Mouse (Mus musculus): ENCODE measurements around the gene Usp3. TPM values are rescaled to one million over a fixed set of nuclear protein-coding genes. Genes with fewer than 3 reads are reported as not detected.

Gene Usp3
- polyA plus RNA-seq, 1 experiment, result 15.2 TPM

DNA sequence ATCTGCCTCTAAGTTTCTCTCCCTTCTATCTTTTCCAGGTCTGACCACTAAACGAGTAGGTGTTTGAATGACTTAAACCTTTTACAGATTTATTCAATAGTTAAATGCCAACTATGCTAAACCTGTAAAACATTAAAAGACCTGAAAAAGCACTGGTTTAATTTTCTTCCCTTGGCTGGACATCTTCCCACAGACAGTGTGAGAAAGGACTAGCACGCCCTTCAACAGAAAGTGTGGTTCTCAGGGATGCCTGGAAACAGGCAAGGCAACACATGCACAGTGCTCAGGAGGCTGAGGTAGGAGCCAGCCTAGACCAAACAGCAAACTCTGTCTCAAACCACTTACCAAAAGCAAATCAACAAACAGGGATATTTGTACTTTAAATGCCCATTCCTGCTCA, 31.4 kb downstream of the Usp3 start:
- DNase-seq (ENCODE audit: low read depth in 1 of 2, low spot score in 2 of 2), result no peak
- 90% methylated on average over 2 of the region's 2 CpGs for WGBS
- Histone ChIP-seq H3K36me3 (ENCODE audit: control insufficient read depth, insufficient read depth, low read length) (peaks cover 2% of the 10 kb centered on the region; the same call in 1 of the 2 replicates), H3K27ac (ENCODE audit: insufficient read depth, low read length) (no peak overlapping the region), H3K4me3 (ENCODE audit: extremely low read depth, insufficient read depth, insufficient read length) (no peak overlapping the region), H3K27me3 (ENCODE audit: control insufficient read depth, insufficient read depth, low read length) (no peaks in the 10 kb centered on the region), H3K4me1 (ENCODE audit: control insufficient read depth, insufficient read depth, insufficient read length) (peaks cover 4% of the 10 kb centered on the region; the same call in 1 of the 2 replicates)
- TF ChIP-seq POLR2A (IDR thresholded peaks at IDR 0.05; ENCODE audit: low read depth, low read length), result no peak
- TF ChIP-seq CTCF (IDR thresholded peaks at IDR 0.05; ENCODE audit: extremely low read depth, insufficient read depth, insufficient read length, insufficient replicate concordance), result no peak

DNA sequence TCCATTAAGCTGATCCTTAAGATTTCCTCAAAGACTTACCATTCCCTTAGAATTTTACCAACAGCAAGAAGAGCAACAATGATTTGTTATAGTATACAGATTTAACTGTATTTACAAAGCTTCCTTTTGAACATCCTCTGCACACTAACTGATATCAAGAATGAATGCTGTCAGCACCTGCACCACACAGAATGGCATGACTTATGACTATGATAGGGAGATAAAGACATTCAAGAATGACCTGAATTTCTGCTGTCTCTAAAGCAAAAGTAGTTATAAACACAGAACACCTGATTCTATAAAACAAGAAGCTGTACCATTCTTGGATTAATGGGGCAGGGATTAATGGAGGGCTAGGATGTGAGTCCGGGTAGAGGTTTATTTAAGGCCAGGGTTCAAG, 32.2 kb downstream of the Usp3 start:
- peaks cover 2% of the 10 kb centered on the region; the same call in 1 of the 2 replicates for H3K4me1 ChIP-seq (ENCODE audit: control insufficient read depth, insufficient read depth, insufficient read length)
- no peak for TF ChIP-seq CTCF (IDR thresholded peaks at IDR 0.05; ENCODE audit: extremely low read depth, insufficient read depth, insufficient read length, insufficient replicate concordance)
- TF ChIP-seq POLR2A (IDR thresholded peaks at IDR 0.05; ENCODE audit: low read depth, low read length), result no peak
- no peaks in the 10 kb centered on the region for H3K27me3 ChIP-seq (ENCODE audit: control insufficient read depth, insufficient read depth, low read length)
- H3K4me3 ChIP-seq (ENCODE audit: extremely low read depth, insufficient read depth, insufficient read length), result no peak overlapping the region
- DNase-seq (ENCODE audit: low read depth in 1 of 2, low spot score in 2 of 2), result no peak
- H3K36me3 ChIP-seq (ENCODE audit: control insufficient read depth, insufficient read depth, low read length), result peaks cover 2% of the 10 kb centered on the region; the same call in 1 of the 2 replicates
- no peak overlapping the region for H3K27ac ChIP-seq (ENCODE audit: insufficient read depth, low read length)
- 87% methylated on average over 1 of the region's 1 CpGs for WGBS

DNA sequence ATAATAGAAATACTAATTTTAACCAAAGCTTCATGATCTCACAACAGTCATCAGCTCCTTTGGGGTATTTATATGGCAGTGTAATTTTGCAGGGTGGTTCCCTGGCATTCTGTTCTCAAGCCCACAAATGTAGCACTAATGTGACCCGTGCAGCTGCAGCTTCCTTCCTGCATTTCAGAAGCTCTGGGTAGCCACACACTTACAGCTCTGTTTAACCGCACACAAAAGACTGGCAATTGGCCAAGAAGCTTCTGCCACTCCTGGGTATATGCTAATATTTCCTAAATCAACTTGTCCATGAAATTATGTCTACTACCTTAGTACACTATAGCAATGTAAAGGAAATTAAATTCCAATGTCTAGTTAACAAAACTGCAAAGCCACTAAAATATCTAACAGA, 32.6 kb downstream of the Usp3 start:
- H3K4me3 ChIP-seq (ENCODE audit: extremely low read depth, insufficient read depth, insufficient read length), result no peak overlapping the region
- H3K27ac ChIP-seq (ENCODE audit: insufficient read depth, low read length), result no peak overlapping the region
- no peak for TF ChIP-seq CTCF (IDR thresholded peaks at IDR 0.05; ENCODE audit: extremely low read depth, insufficient read depth, insufficient read length, insufficient replicate concordance)
- no peak for TF ChIP-seq POLR2A (IDR thresholded peaks at IDR 0.05; ENCODE audit: low read depth, low read length)
- WGBS, result 5% methylated on average over 2 of the region's 2 CpGs
- peaks cover 2% of the 10 kb centered on the region; the same call in 1 of the 2 replicates for H3K4me1 ChIP-seq (ENCODE audit: control insufficient read depth, insufficient read depth, insufficient read length)
- H3K36me3 ChIP-seq (ENCODE audit: control insufficient read depth, insufficient read depth, low read length), result peaks cover 2% of the 10 kb centered on the region; the same call in 1 of the 2 replicates
- H3K27me3 ChIP-seq (ENCODE audit: control insufficient read depth, insufficient read depth, low read length), result no peaks in the 10 kb centered on the region
- peak in 1 of 2 experiments; percentile 28 for DNase-seq (ENCODE audit: low read depth in 1 of 2, low spot score in 2 of 2)

DNA sequence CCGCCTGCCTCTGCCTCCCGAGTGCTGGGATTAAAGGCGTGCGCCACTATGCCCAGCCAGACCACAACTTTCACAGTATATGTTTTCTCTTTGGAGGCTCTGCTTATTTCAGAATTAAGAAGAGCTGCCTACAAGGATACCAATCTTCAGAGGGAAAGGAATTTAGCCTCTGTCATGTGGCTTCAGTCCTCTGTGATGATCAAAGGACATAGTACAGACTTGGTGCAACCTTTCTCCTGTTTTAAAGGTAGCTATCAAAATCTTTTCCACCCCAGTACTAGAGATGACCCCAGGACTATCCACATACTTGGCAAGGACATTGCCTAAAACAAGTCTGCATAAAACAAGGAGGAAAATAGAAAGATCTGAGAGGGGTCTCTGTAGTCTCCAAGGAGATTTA, 34.0 kb downstream of the Usp3 start:
- no peak overlapping the region for H3K27ac ChIP-seq (ENCODE audit: insufficient read depth, low read length)

DNA sequence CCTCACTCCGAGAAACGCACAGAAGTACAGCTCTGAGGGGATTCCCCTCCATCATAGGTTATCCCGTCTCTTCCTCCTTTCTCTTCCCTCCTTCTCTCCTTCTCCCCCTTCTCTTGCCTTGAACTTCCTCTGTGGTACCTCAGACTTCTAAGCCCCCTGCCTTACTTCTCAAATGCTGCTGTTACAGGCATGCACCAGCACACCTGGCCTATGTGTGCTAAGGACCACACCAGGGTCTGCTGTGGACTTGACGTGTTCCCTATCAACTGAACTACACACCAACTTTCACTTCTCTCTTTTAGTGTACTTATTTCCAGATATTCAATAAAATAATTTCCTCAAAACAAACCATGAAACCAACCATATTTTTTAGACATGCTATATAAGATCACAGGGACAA, 50.2 kb downstream of the Usp3 start:
- TF ChIP-seq POLR2A (IDR thresholded peaks at IDR 0.05; ENCODE audit: low read depth, low read length), result no peak
- no peak for TF ChIP-seq CTCF (IDR thresholded peaks at IDR 0.05; ENCODE audit: extremely low read depth, insufficient read depth, insufficient read length, insufficient replicate concordance)
- H3K27ac ChIP-seq (ENCODE audit: insufficient read depth, low read length), result no peak overlapping the region
- 61% methylated on average over 4 of the region's 4 CpGs for WGBS
- peaks cover 42% of the 10 kb centered on the region for H3K36me3 ChIP-seq (ENCODE audit: control insufficient read depth, insufficient read depth, low read length)
- DNase-seq (ENCODE audit: low read depth in 1 of 2, low spot score in 2 of 2), result no peak
- no peak overlapping the region for H3K4me3 ChIP-seq (ENCODE audit: extremely low read depth, insufficient read depth, insufficient read length)
- H3K27me3 ChIP-seq (ENCODE audit: control insufficient read depth, insufficient read depth, low read length), result no peaks in the 10 kb centered on the region
- H3K4me1 ChIP-seq (ENCODE audit: control insufficient read depth, insufficient read depth, insufficient read length), result no peaks in the 10 kb centered on the region; the same call in 1 of the 2 replicates

More for the DNA sequence above, 34.0 kb downstream of the Usp3 start:
- peaks cover 2% of the 10 kb centered on the region; the same call in 1 of the 2 replicates for H3K36me3 ChIP-seq (ENCODE audit: control insufficient read depth, insufficient read depth, low read length)
- TF ChIP-seq POLR2A (IDR thresholded peaks at IDR 0.05; ENCODE audit: low read depth, low read length), result no peak
- no peak for TF ChIP-seq CTCF (IDR thresholded peaks at IDR 0.05; ENCODE audit: extremely low read depth, insufficient read depth, insufficient read length, insufficient replicate concordance)
- no peak overlapping the region for H3K4me3 ChIP-seq (ENCODE audit: extremely low read depth, insufficient read depth, insufficient read length)
- no peaks in the 10 kb centered on the region for H3K27me3 ChIP-seq (ENCODE audit: control insufficient read depth, insufficient read depth, low read length)
- H3K4me1 ChIP-seq (ENCODE audit: control insufficient read depth, insufficient read depth, insufficient read length), result peaks cover 2% of the 10 kb centered on the region; the same call in 1 of the 2 replicates
- no peak for DNase-seq (ENCODE audit: low read depth in 1 of 2, low spot score in 2 of 2)
- 92% methylated on average over 4 of the region's 4 CpGs for WGBS

DNA sequence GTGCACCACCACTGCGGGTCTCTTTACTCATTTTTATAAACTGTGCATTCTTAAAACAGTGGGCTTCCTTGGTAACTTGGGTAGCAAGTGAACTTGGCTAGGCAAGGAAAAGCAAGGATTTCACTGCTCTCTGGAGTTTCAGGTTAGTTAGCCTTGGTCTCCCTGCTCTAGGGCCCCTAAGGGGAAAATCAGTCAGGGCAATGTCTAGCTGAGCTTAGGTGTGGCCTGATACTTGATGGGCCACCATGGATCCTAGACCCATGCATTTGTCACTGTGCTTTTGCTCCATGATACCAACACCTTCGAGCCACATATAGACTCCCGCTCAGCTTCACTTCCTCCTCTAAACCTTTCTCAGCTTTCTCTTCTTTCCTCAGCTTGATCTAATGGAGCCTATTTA, 71.3 kb downstream of the Usp3 start:
- peaks cover 38% of the 10 kb centered on the region for H3K36me3 ChIP-seq (ENCODE audit: control insufficient read depth, insufficient read depth, low read length)
- H3K27me3 ChIP-seq (ENCODE audit: control insufficient read depth, insufficient read depth, low read length), result no peaks in the 10 kb centered on the region
- 90% methylated on average over 3 of the region's 3 CpGs for WGBS
- DNase-seq (ENCODE audit: low read depth in 1 of 2, low spot score in 2 of 2), result no peak
- no peak overlapping the region for H3K4me3 ChIP-seq (ENCODE audit: extremely low read depth, insufficient read depth, insufficient read length)
- TF ChIP-seq POLR2A (IDR thresholded peaks at IDR 0.05; ENCODE audit: low read depth, low read length) (no peak), CTCF (IDR thresholded peaks at IDR 0.05; ENCODE audit: extremely low read depth, insufficient read depth, insufficient read length, insufficient replicate concordance) (no peak)
- no peaks in the 10 kb centered on the region for H3K4me1 ChIP-seq (ENCODE audit: control insufficient read depth, insufficient read depth, insufficient read length)
- no peak overlapping the region for H3K27ac ChIP-seq (ENCODE audit: insufficient read depth, low read length)

DNA sequence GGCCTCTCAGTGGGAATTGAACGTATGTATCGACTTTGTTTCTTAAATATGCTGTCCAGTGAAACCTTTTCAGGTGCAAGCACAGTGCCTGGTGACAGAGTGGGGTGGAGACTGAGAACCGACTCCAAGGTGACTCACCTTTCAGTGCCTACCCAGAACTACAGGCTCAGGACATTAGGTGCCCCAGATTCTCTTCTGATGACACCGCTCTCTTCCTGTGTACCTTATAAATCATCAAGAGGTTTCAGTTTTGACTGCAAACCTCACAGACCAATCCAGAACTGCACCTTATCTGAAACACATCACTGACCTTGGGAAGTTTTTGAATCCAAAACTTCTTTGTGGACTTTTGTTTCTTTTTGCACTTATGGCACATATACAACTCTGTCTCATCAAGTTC, 72.6 kb downstream of the Usp3 start:
- no peak for DNase-seq (ENCODE audit: low read depth in 1 of 2, low spot score in 2 of 2)
- Histone ChIP-seq H3K27me3 (ENCODE audit: control insufficient read depth, insufficient read depth, low read length) (no peaks in the 10 kb centered on the region), H3K4me1 (ENCODE audit: control insufficient read depth, insufficient read depth, insufficient read length) (no peaks in the 10 kb centered on the region), H3K36me3 (ENCODE audit: control insufficient read depth, insufficient read depth, low read length) (peaks cover 34% of the 10 kb centered on the region), H3K4me3 (ENCODE audit: extremely low read depth, insufficient read depth, insufficient read length) (no peak overlapping the region), H3K27ac (ENCODE audit: insufficient read depth, low read length) (no peak overlapping the region)
- 95% methylated on average over 4 of the region's 4 CpGs for WGBS
- TF ChIP-seq POLR2A (IDR thresholded peaks at IDR 0.05; ENCODE audit: low read depth, low read length) (no peak), CTCF (IDR thresholded peaks at IDR 0.05; ENCODE audit: extremely low read depth, insufficient read depth, insufficient read length, insufficient replicate concordance) (no peak)

All from spleen, adult 2 months (tissue).